Mouse (Mus musculus): ENCODE data around the gene Anapc2. TPM values are rescaled to one million over a fixed set of nuclear protein-coding genes. Genes with fewer than 3 reads are reported as not detected.

Gene Anapc2
- polyA plus RNA-seq, 1 experiment from 2014 or later: 131 TPM

DNA sequence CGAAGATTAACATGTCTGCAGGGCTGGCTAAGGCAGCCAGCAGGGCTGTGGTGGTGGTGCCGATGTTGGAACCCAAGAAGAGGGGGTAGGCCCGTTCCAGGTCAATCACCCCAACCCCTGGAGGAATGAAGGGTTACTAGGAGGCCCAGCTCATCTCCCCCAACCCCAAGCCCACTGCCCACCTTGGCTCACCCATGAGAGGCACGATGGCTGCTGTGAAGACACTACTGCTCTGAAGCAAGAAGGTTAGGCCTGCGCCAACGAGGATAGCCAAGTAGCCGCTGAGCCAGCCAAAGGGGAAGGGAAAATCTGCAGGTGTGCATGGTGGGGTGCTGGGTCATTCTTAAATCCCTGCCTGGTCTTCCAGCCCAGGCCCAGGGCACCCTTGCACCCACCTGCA is 41.7 kb upstream of the Anapc2 start:
- peaks cover 14% of the 10 kb centered on the region for H3K4me1 ChIP-seq (replicated peaks)
- no peak for ATAC-seq (ENCODE audit: low read depth)
- WGBS: 91% methylated on average over 7 of the region's 7 CpGs
- H3K27me3 ChIP-seq: no peaks in the 10 kb centered on the region; the same call in 1 of the 2 replicates
- no peak overlapping the region for H3K27ac ChIP-seq (replicated peaks)
- H3K4me3 ChIP-seq: no peak overlapping the region
- H3K9ac ChIP-seq: no peak overlapping the region; the same call in 1 of the 2 replicates
- no peaks in the 10 kb centered on the region for H3K9me3 ChIP-seq
- no peak overlapping the region for H3K4me2 ChIP-seq
- H3K36me3 ChIP-seq: no peaks in the 10 kb centered on the region

DNA sequence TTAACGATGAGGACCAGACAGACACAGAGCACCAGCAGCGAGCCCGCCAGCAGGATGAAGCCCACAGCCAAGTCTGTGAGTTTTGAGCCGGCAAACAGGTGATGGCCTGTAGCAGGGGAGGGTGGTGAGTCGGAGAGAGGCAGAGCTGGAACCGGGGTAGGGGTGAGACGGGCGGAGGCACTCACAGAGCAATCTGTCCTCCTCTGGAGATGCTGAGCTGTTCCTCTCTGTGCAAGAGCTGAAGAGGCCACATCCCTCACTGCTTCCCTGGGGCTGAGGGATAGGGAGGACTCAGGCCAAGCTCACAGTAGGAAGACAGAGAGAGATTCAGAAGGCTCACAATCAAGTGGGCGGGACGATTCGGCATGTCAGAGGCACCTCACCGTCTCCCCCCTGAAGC is 41.2 kb upstream of the Anapc2 start:
- H3K36me3 ChIP-seq: no peaks in the 10 kb centered on the region
- no peak overlapping the region for H3K27ac ChIP-seq (replicated peaks)
- H3K27me3 ChIP-seq: no peaks in the 10 kb centered on the region; the same call in 1 of the 2 replicates
- ATAC-seq (ENCODE audit: low read depth): no peak
- H3K9ac ChIP-seq: no peak overlapping the region; the same call in 1 of the 2 replicates
- H3K9me3 ChIP-seq: no peaks in the 10 kb centered on the region
- H3K4me1 ChIP-seq (replicated peaks): peaks cover 10% of the 10 kb centered on the region
- WGBS: 63% methylated on average over 12 of the region's 12 CpGs
- H3K4me3 ChIP-seq: no peak overlapping the region
- no peak overlapping the region for H3K4me2 ChIP-seq

DNA sequence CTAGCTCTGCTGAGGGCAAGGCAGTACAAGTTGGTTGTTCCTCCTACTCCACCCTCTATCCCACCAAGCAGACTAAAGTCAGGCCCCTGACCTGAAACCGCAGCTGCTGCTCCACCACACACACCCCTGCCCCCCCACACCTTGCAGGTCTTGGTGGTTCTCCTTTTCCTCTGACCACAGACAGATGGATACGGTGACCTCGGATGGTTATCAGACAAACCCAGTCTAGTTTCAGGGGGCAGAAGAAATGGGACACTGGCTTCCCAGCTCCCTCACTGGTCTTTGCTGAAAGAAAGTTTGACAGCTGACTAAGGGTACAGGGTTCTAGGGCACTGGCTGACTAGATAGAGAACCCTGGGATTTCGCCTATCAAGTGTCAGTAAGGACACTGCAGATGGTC is 38.9 kb upstream of the Anapc2 start:
- Histone ChIP-seq H3K36me3 (no peaks in the 10 kb centered on the region), H3K9ac (no peak overlapping the region), H3K4me3 (no peak overlapping the region), H3K9me3 (no peaks in the 10 kb centered on the region), H3K27ac (replicated peaks) (no peak overlapping the region), H3K4me2 (no peak overlapping the region), H3K4me1 (replicated peaks) (peaks cover 8% of the 10 kb centered on the region), H3K27me3 (no peaks in the 10 kb centered on the region; the same call in 1 of the 2 replicates)
- ATAC-seq (ENCODE audit: low read depth): no peak
- WGBS: 82% methylated on average over 4 of the region's 4 CpGs

DNA sequence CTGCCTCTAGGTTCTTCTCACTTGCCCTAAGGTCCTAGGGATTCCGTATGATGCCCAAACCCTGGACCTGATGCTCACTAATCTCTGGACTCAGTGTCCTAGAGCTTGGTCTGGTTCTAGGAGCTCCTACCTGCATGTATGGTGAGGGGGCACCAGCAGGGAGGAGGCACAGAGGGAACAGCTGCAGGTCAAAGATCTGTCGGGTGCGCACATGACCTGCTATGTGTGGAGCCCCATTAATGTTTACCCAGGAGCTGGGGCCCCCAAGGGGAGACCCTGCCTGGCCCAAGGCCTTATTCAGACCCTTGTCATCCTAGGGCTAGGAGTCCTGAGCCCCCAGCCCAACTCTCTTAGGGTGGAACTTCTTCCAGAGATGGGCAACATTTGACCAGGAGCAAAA is 38.2 kb upstream of the Anapc2 start, which contains the start of gene Slc34a3:
Gene Slc34a3 (minus strand): TSS at position 315 of the 400 bp plus-strand sequence.
- Histone ChIP-seq H3K9me3 (no peaks in the 10 kb centered on the region), H3K9ac (no peak within 1 kb of the TSS), H3K27ac (replicated peaks) (no peak within 1 kb of the TSS), H3K4me1 (replicated peaks) (peaks cover 1% of the 10 kb centered on the region), H3K4me2 (no peak within 1 kb of the TSS), H3K36me3 (no peaks in the 10 kb centered on the region), H3K4me3 (no peak within 1 kb of the TSS), H3K27me3 (no peaks in the 10 kb centered on the region; the same call in 1 of the 2 replicates)
- ATAC-seq (ENCODE audit: low read depth): no peak
- 79% methylated on average over 3 of the region's 3 CpGs for WGBS

DNA sequence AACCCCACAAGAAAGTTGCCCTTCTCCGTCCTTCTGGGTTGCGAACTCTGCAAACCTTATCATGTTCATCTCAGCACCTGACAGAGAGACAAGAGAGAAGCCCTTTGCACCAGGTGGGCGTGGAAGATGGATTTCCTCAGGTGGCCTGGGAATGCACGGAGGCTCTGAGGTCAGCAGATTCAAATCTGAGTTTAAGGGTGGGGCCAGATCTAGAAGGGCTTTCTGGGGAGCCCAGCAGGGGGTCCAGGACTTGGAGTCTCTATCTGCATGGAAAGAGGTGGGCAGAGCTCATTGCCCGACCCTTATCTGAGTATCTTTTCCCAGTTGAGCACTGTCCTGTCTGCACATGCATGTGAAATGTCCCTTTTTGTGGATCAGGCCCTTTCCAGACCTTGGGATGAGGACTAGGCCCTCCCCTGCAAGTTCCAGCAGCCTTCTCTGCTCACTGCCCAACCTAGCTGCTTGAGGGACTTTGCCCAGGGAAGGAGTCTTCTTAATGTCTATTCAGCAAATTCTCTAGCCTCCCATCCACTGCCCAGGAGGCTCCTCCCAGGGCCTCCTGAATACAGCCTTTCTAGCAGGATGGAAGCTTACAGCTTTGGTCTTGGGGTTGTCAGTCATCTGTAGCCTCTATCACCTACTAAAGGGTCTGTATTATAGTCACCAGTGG is 37.6 kb upstream of the Anapc2 start:
- ATAC-seq (ENCODE audit: low read depth): no peak
- no peak overlapping the region for H3K27ac ChIP-seq (replicated peaks)
- WGBS: 81% methylated on average over 5 of the region's 5 CpGs

DNA sequence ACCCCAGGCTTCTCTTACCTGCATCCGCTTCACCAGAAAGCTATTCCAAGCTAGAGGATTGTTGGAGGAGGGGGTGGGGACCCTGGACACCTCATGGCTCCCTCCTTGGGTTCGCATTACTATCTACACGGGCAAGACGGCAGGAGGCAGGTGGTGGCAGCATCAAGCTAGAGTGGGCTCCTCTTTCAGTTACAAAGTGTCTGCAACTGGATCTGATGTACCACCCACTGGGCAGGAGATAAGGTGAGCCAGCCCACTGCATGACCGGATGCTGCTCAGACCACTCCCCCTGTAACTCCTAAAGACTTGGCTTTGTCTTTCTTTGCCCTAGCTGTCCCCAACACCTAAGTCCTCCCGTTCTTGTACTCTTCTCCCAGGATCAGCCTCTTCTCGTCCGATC is 35.7 kb upstream of the Anapc2 start, which contains the start of gene Rnf224:
Gene Rnf224 (minus strand): TSS at position 174 of the 400 bp plus-strand sequence.
- H3K4me2 ChIP-seq: no peak within 1 kb of the TSS
- no peaks in the 10 kb centered on the region for H3K36me3 ChIP-seq
- no peak for ATAC-seq (ENCODE audit: low read depth)
- peaks cover 13% of the 10 kb centered on the region for H3K4me1 ChIP-seq (replicated peaks)
- H3K4me3 ChIP-seq: no peak within 1 kb of the TSS
- H3K9ac ChIP-seq: no peak within 1 kb of the TSS
- no peaks in the 10 kb centered on the region for H3K9me3 ChIP-seq
- no peak within 1 kb of the TSS for H3K27ac ChIP-seq (replicated peaks)
- WGBS: 37% methylated on average over 8 of the region's 8 CpGs
- peaks cover 6% of the 10 kb centered on the region for H3K27me3 ChIP-seq

More for the DNA sequence above, 37.6 kb upstream of the Anapc2 start:
- Histone ChIP-seq H3K4me2 (no peak overlapping the region), H3K4me3 (no peak overlapping the region), H3K9ac (no peak overlapping the region), H3K4me1 (replicated peaks) (no peaks in the 10 kb centered on the region), H3K27me3 (no peaks in the 10 kb centered on the region; the same call in 1 of the 2 replicates), H3K9me3 (no peaks in the 10 kb centered on the region), H3K36me3 (no peaks in the 10 kb centered on the region)

DNA sequence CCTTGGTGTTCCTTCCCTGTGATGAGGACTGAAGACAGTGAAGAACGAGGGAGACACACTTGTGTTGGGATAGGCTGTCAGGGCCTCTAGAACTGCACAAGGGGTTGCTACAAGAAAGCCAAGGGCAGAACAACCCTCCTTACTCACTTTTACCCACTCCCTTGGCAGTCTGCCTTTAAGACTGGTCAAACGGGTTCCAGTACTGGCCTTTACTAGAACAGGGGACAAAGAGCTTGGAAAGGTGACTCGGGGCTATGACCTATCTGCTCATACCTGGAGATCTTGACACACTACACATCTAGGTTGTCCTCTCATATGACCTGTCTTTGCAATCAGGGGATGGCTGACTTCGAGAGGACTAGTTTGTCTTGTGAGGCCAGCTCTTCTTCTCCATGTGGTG is 34.8 kb upstream of the Anapc2 start:
- no peak for ATAC-seq (ENCODE audit: low read depth)
- Histone ChIP-seq H3K27me3 (peaks cover 6% of the 10 kb centered on the region), H3K9me3 (no peaks in the 10 kb centered on the region), H3K4me2 (no peak overlapping the region), H3K9ac (no peak overlapping the region), H3K4me3 (no peak overlapping the region), H3K4me1 (replicated peaks) (peaks cover 22% of the 10 kb centered on the region), H3K36me3 (no peaks in the 10 kb centered on the region), H3K27ac (replicated peaks) (no peak overlapping the region)
- WGBS: 68% methylated on average over 4 of the region's 4 CpGs

DNA sequence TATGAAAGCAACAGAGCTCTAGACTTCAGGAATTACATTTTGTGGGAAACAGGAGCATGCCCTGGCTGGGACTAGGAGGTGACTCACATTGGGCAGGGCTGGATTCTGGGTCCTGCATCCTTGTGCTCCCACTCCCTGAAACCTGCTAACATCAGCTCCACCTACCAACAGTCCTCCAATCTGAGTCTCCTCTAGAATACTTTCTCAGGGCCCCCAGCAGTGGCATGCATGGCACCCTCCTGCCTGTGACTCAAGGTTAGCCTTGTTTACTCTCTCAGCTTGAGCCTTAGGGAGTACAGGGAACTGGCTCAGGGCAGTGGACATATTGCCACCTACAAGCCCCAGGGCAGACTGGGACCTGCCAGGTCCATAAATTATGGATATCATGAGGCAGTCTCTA is 34.2 kb upstream of the Anapc2 start:
- Histone ChIP-seq H3K27ac (replicated peaks) (no peak overlapping the region), H3K36me3 (no peaks in the 10 kb centered on the region), H3K4me1 (replicated peaks) (peaks cover 27% of the 10 kb centered on the region), H3K4me2 (no peak overlapping the region), H3K27me3 (peaks cover 10% of the 10 kb centered on the region), H3K9ac (no peak overlapping the region), H3K4me3 (no peak overlapping the region), H3K9me3 (no peaks in the 10 kb centered on the region)
- no peak for ATAC-seq (ENCODE audit: low read depth)

DNA sequence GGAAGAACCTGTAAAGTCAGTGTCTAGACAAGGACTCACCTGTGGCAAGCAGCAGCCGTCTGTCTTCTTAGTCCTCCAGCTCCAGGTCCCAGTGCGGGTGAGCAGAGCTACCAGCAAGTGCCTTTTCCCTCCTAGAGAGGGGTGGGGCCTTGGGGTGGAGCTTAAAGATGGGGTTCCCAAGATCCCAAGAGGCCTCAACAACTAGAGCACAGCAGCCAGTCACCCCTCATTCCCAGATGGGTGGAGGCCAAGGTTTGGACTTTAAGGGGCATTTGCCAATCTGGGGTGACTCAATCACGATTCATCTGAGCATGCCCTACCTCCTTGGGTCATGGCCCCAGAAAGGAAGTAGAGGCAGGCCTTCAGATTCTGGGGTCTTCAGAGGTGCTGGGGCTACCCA is 32.5 kb upstream of the Anapc2 start:
- Histone ChIP-seq H3K4me1 (replicated peaks) (peaks cover 33% of the 10 kb centered on the region), H3K27ac (replicated peaks) (no peak overlapping the region), H3K4me3 (no peak overlapping the region), H3K9me3 (no peaks in the 10 kb centered on the region), H3K36me3 (0 out of 2 replicates have a peak, but pooled peaks cover 7% of the 10 kb centered on the region), H3K27me3 (peaks cover 11% of the 10 kb centered on the region), H3K9ac (no peak overlapping the region), H3K4me2 (no peak overlapping the region)
- 88% methylated on average over 3 of the region's 3 CpGs for WGBS
- no peak for ATAC-seq (ENCODE audit: low read depth)

DNA sequence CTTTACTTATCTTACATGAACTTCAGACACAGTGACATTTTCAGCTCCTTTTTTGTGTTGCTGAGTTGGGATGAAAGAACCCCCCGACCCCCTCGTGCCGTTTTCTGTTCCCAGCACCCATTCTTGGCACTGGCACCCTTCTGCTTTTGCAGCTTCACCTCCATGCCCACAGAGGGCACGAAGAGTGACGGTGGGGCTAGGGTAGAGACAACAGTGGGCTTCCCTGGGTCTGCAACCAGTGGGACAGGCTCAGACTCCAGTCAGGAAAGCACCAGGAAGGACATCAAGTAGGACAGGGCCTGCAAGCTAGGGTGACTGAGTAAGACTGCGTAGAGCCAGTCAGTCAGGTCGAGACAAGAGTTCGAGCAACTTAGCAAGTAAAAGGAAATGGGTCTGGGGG is 32.0 kb upstream of the Anapc2 start:
- Histone ChIP-seq H3K27ac (replicated peaks) (peak overlapping the region; percentile 69), H3K36me3 (peaks cover 12% of the 10 kb centered on the region; the same call in 1 of the 2 replicates), H3K27me3 (peaks cover 11% of the 10 kb centered on the region), H3K9me3 (no peaks in the 10 kb centered on the region), H3K9ac (peak overlapping the region; percentile 87), H3K4me3 (peak overlapping the region; percentile 67), H3K4me2 (peak overlapping the region; percentile 85), H3K4me1 (replicated peaks) (peaks cover 33% of the 10 kb centered on the region)
- WGBS: 53% methylated on average over 8 of the region's 8 CpGs
- ATAC-seq (ENCODE audit: low read depth): peak; percentile 2; the same call in 1 of the 2 replicates

DNA sequence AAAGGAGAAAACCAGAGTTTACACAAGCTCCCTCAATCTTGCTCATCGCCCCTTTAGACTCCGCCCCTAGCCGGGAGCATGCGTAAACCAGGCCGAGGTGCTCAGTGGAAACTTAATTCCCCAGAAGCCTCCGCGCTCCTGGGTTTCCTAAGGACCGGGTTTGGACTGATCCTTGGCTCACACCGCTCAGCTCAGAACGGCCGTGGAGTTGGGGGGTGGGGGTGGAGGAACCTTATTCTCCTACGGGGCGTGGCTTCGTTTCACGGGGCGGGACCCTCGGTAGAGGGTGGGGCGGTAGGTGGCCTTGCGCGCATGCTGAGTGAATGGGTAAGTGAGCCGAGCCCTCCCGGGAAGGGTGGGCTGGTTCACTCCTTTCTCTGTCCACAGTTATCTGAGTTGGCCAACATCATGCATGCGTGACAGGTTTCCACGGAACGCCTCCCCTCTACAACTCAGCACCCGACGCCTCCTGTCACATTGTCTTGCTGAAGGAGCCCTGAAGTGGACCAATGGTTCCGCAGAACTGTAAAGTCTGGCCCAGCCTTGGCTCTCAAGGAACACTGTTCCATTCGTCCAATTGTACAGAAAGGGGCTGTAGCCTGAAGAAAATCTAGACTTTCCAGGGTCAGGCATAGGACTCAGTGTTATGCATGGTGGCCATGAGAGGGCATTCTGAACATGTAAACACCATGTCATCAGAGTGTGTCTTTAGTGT is 31.4 kb upstream of the Anapc2 start:
- Histone ChIP-seq H3K27me3 (peaks cover 11% of the 10 kb centered on the region), H3K9ac (peak overlapping the region; percentile 87), H3K4me2 (peak overlapping the region; percentile 85), H3K36me3 (peaks cover 18% of the 10 kb centered on the region), H3K4me3 (peak overlapping the region; percentile 67), H3K9me3 (no peaks in the 10 kb centered on the region), H3K4me1 (replicated peaks) (peaks cover 33% of the 10 kb centered on the region), H3K27ac (replicated peaks) (peak overlapping the region; percentile 69)
- WGBS: 1% methylated on average over 29 of the region's 29 CpGs
- ATAC-seq (ENCODE audit: low read depth): peak; percentile 80

DNA sequence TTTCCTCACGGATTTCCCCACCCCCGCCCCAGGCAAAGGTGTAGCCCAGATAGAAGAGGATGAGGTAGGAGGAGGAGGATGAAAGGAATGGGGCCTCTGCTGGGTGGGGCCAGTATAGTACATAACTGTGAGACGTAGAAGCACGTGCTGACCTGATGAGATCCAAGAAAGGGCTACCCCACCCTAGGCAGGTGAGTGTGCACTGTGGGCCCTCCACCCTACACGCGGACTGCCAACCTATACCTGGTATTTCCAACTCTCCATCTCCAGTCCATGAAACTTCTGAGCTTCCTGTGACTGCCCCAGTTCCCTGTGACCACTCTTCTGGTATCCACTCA is 30.9 kb upstream of the Anapc2 start:
- Histone ChIP-seq H3K4me3 (peak overlapping the region; percentile 67), H3K9ac (peak overlapping the region; percentile 87), H3K9me3 (no peaks in the 10 kb centered on the region), H3K4me2 (peak overlapping the region; percentile 85), H3K27me3 (peaks cover 11% of the 10 kb centered on the region), H3K27ac (replicated peaks) (peak overlapping the region; percentile 69), H3K36me3 (peaks cover 23% of the 10 kb centered on the region), H3K4me1 (replicated peaks) (peaks cover 33% of the 10 kb centered on the region)
- 22% methylated on average over 6 of the region's 6 CpGs for WGBS
- ATAC-seq (ENCODE audit: low read depth): peak; percentile 45
